Mouse (Mus musculus) CH12.LX (cell line): ENCODE data around the gene Akr7a5. TPM values are rescaled to one million over a fixed set of nuclear protein-coding genes. Genes with fewer than 3 reads are reported as not detected.

ENCODE experiments used
- DNase-seq: peaks from one replicate; pipeline ENCODE4 v3.0.0-alpha.2; 2013; ENCODE audit errors: extremely low read depth
- H3K27ac ChIP-seq: 2 replicates; pipeline ENCODE4 v1.5.1; 2012; ENCODE audit warnings: low read depth, mild to moderate bottlenecking, control low read depth, moderate library complexity; ENCODE audit not compliant: insufficient read depth
- H3K27me3 ChIP-seq: replicated peaks from 2 replicates; pipeline ENCODE3; 2012; ENCODE audit warnings: inconsistent platforms
- H3K36me3 ChIP-seq, 2 experiments: replicated peaks in 1 of 2; 2 replicates each; pipeline versions ENCODE3 to v1.6.1; 2012; ENCODE audit warnings: inconsistent platforms in 1 of 2, low read length in 1 of 2, mild to moderate bottlenecking in 1 of 2, mixed read lengths in 1 of 2, moderate library complexity in 1 of 2; ENCODE audit not compliant: control insufficient read depth in 1 of 2, insufficient read depth in 1 of 2
- H3K4me1 ChIP-seq, 2 experiments: 2 replicates each; pipeline ENCODE4 v1.6.1; 2012; ENCODE audit warnings: inconsistent platforms in 1 of 2, moderate library complexity in 1 of 2; ENCODE audit not compliant: insufficient read depth in 2 of 2, control insufficient read depth in 1 of 2
- H3K4me2 ChIP-seq: 2 replicates; pipeline ENCODE4 v1.6.1; 2012; ENCODE audit warnings: low read depth, mild to moderate bottlenecking, control low read depth; ENCODE audit not compliant: poor library complexity, insufficient read depth, severe bottlenecking
- H3K4me3 ChIP-seq, 3 experiments: fragments of 150-350 bp in 1 of 3; sonication (generic) in 1 of 3; replicated peaks in 1 of 3; 2 replicates each; pipeline versions ENCODE3 to v1.5.1; 2011 to 2012; ENCODE audit warnings: low read depth in 2 of 3, low read length in 2 of 3, mild to moderate bottlenecking in 2 of 3, moderate library complexity in 2 of 3, control low read depth in 1 of 3, improper control_type of control experiment in 1 of 3, inconsistent platforms in 1 of 3, mixed read lengths in 1 of 3; ENCODE audit not compliant: poor library complexity in 1 of 3
- H3K79me2 ChIP-seq: replicated peaks from 2 replicates; pipeline ENCODE4 v1.6.1; 2012; ENCODE audit warnings: mild to moderate bottlenecking, moderate library complexity; ENCODE audit not compliant: control insufficient read depth, poor library complexity, insufficient read depth, severe bottlenecking; ENCODE audit errors: extremely low read depth
- H3K9ac ChIP-seq: 2 replicates; pipeline ENCODE4 v1.6.1; 2012; ENCODE audit warnings: low read depth, mild to moderate bottlenecking, control low read depth, moderate library complexity; ENCODE audit not compliant: insufficient read depth
- H3K9me3 ChIP-seq: replicated peaks from 2 replicates; pipeline ENCODE3; 2012; ENCODE audit warnings: low read length, inconsistent platforms, mixed read lengths
- CTCF ChIP-seq, 2 experiments: IDR thresholded peaks in 1 of 2; conservative IDR thresholded peaks in 1 of 2; 2 replicates each; pipeline ENCODE4 v1.5.1; 2011 to 2012; ENCODE audit warnings: low read depth in 2 of 2, low read length in 2 of 2, improper control_type of control experiment in 1 of 2, inconsistent platforms in 1 of 2, mild to moderate bottlenecking in 1 of 2, moderate library complexity in 1 of 2
- E2F4 ChIP-seq: IDR thresholded peaks from 2 replicates; pipeline ENCODE4 v1.6.1; 2011; ENCODE audit warnings: low read depth, low read length, improper control_type of control experiment; ENCODE audit not compliant: insufficient replicate concordance
- ETS1 ChIP-seq: conservative IDR thresholded peaks from 2 replicates; pipeline ENCODE4 v1.6.1; 2012; ENCODE audit warnings: low read depth, mild to moderate bottlenecking, inconsistent platforms, low read length, improper control_type of control experiment, moderate library complexity
- MEF2A ChIP-seq: IDR thresholded peaks from 2 replicates; pipeline ENCODE4 v1.6.1; 2014; ENCODE audit warnings: low read depth, mild to moderate bottlenecking, inconsistent platforms, low read length, improper control_type of control experiment, borderline replicate concordance
- NELFE ChIP-seq: IDR thresholded peaks from 2 replicates; pipeline ENCODE4 v1.6.1; 2011; ENCODE audit warnings: low read depth, low read length, improper control_type of control experiment
- NRF1 ChIP-seq: IDR thresholded peaks from 2 replicates; pipeline ENCODE4 v1.6.1; 2014; ENCODE audit warnings: low read depth, mild to moderate bottlenecking, inconsistent platforms, low read length, improper control_type of control experiment, moderate library complexity
- PAX5 ChIP-seq: IDR thresholded peaks from 2 replicates; pipeline ENCODE4 v1.6.1; 2012; ENCODE audit warnings: low read length, inconsistent platforms, mixed read lengths
- RAD21 ChIP-seq: IDR thresholded peaks from 2 replicates; pipeline ENCODE4 v1.6.1; 2011; ENCODE audit warnings: low read depth, mild to moderate bottlenecking, low read length, improper control_type of control experiment, moderate library complexity
- SIN3A ChIP-seq: IDR thresholded peaks from 2 replicates; pipeline ENCODE4 v1.6.1; 2012; ENCODE audit warnings: low read length, improper control_type of control experiment, inconsistent platforms
- SMC3 ChIP-seq: IDR thresholded peaks from 2 replicates; pipeline ENCODE4 v1.6.1; 2011; ENCODE audit warnings: low read depth, low read length, improper control_type of control experiment
- TBP ChIP-seq: conservative IDR thresholded peaks from 2 replicates; pipeline ENCODE4 v1.6.1; 2011; ENCODE audit warnings: low read depth, low read length, improper control_type of control experiment
- USF2 ChIP-seq: conservative IDR thresholded peaks from 2 replicates; pipeline ENCODE4 v1.6.1; 2011; ENCODE audit warnings: low read depth, low read length, improper control_type of control experiment
- dilution Hi-C: fragments of 300-500 bp; cut with MboI; formaldehyde crosslinking; loops from 2 replicates; pipeline ENCODE4 v1.14.3; 2020; ENCODE audit warnings: low sequenced_read_pairs; ENCODE audit not compliant: extremely low pct_unique_long_range_greater_than_20kb, extremely low pct_ligation_motif_present
- in situ Hi-C: fragments of 300-500 bp; cut with MboI; formaldehyde crosslinking; loops from 3 replicates; pipeline ENCODE4 v1.14.3; 2019; ENCODE audit warnings: low sequenced_read_pairs, low pct_ligation_motif_present, low pct_unique_long_range_greater_than_20kb, mixed read lengths
- polyA plus RNA-seq: library from polyadenylated mRNA; unstranded; fragments of >175 nt; gene quantifications from 2 replicates; pipeline ENCODE4 v1.2.1, GENCODE M21; 2012; ENCODE audit warnings: low read depth; ENCODE audit not compliant: insufficient read length
- total RNA-seq, 2 experiments: library from RNA; depleted of rRNA; stranded (reverse); fragments of 300-350 nt in 1 of 2; fragments of >200 nt in 1 of 2; gene quantifications; 2 replicates each; pipeline ENCODE4 v1.2.3; 2012 to 2014

The Akr7a5 gene
- total and polyA plus RNA-seq, 3 experiments, result 24.2 to 37.7 (median 27.0) TPM

- Histone ChIP-seq H3K4me3 (no peak overlapping the region), H3K36me3 (peaks cover 78 to 99% of the 10 kb centered on the region in 2 experiments), H3K4me1 (peaks cover 0 to 3% of the 10 kb centered on the region in 2 experiments; a peak in 1 of 4 replicates), H3K4me2 (no peak overlapping the region), H3K27me3 (no peaks in the 10 kb centered on the region), H3K27ac (no peak overlapping the region), H3K79me2 (no peaks in the 10 kb centered on the region), H3K9ac (no peak overlapping the region), H3K9me3 (no peaks in the 10 kb centered on the region)
- no peak for TF ChIP-seq TBP
- no peak for TF ChIP-seq E2F4
- no peak for TF ChIP-seq NRF1
- no peak for TF ChIP-seq SMC3
- no peak for TF ChIP-seq NELFE
- in situ Hi-C loops, result loop anchor here (10.0 kb wide), 1 partner anchor 201 kb away; no protein-coding TSS in a partner anchor
- dilution Hi-C loops, result no loop called here
- DNase-seq, result no peak
Measured at GRCm38 (mm10) chr4:139286234-139286633, 24.3 kb upstream of the Akr7a5 start.

GRCm38 (mm10) chr4:139287122-139287863 is 23.3 kb upstream of the Akr7a5 start:
- no peak for TF ChIP-seq NELFE
- peak; percentile 84 to 85 for TF ChIP-seq CTCF (conservative IDR thresholded peaks at IDR 0.05 in 1 of 2, IDR thresholded peaks at IDR 0.05 in 1 of 2; ENCODE audit: low read depth in 2 of 2, low read length in 2 of 2)
- TF ChIP-seq TBP, result no peak
- peak; percentile 61 for TF ChIP-seq RAD21
- no peak for TF ChIP-seq ETS1
- TF ChIP-seq MEF2A, result no peak
- no peak for TF ChIP-seq SIN3A
- TF ChIP-seq SMC3, result peak; percentile 71
- no peak for TF ChIP-seq USF2
- TF ChIP-seq PAX5, result no peak
- in situ Hi-C loops, result loop anchor here (10.0 kb wide), 1 partner anchor 202 kb away; no protein-coding TSS in a partner anchor
- peak; percentile 48 for DNase-seq

More at GRCm38 (mm10) chr4:139287122-139287863, 23.3 kb upstream of the Akr7a5 start:
- Histone ChIP-seq H3K36me3 (peaks cover 74 to 97% of the 10 kb centered on the region in 2 experiments), H3K4me2 (no peak overlapping the region), H3K9me3 (no peaks in the 10 kb centered on the region), H3K9ac (no peak overlapping the region), H3K79me2 (no peaks in the 10 kb centered on the region), H3K4me3 (no peak overlapping the region), H3K4me1 (peaks cover 4 to 12% of the 10 kb centered on the region in 2 experiments; a peak in 3 of 4 replicates), H3K27ac (no peak overlapping the region), H3K27me3 (no peaks in the 10 kb centered on the region)
- dilution Hi-C loops, result no loop called here
